17 mouse cellular contexts compared by ENCODE assay signal in the genomic region with DNA sequence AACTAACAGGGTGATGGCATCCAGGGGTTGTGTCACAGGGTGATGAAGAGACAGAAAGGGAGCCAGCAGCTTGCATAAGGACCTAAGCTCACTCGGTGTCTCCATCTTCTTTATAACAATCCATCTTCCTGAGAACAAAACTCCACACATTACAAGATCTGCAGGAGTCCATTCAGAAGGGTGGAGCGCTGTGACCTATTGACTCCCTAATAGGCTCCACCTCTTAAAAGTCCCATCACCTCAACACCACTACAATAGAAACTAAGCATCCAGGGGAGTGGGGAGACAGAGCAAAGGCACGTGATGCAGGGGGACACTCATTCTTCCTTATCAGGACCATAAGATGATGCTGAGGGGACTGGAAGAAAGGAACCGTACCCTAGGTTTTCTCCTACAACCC.
A peak's percentile ranks its signal among the peaks of the same experiment; 100 is the strongest.
DNase-seq lines count a peak whose midpoint lies in the region; ATAC-seq and TF ChIP-seq lines count a peak whose summit lies in the region.
"Had no signal": no experiment of that assay in that cellular context is flagged by ENCODE, and none has a peak within 500 bp of the region (broad histone marks: within the 10 kb centered on the region; RNA-seq: fewer than 3 reads in every experiment).

No protein-coding gene starts in this region.

- ATAC-seq in hindbrain, embryonic 13.5 days (ENCODE audit: low FRiP score), result no peak
- no peak for ATAC-seq in neural tube, embryonic 12.5 days (ENCODE audit: low FRiP score, low read depth)

- H3K27ac ChIP-seq in ES-E14 (ENCODE audit: insufficient read depth, low read depth, low read length, poor library complexity, severe bottlenecking), result peak overlapping the region; percentile 82
- H3K27ac ChIP-seq in hindbrain, embryonic 13.5 days, result peak overlapping the region; percentile 81
- H3K27ac ChIP-seq in neural tube, embryonic 12.5 days, result 0 out of 2 replicates have a peak overlapping the region, but pooled peaks have one; percentile 64
- H3K27ac ChIP-seq: kidney, embryonic 15.5 days had no signal

- no peaks in the 10 kb centered on the region for H3K9me3 ChIP-seq in ES-E14 (ENCODE audit: control insufficient read depth, insufficient read depth, low read depth, low read length)
- no peaks in the 10 kb centered on the region for H3K9me3 ChIP-seq in hindbrain, embryonic 13.5 days
- no peaks in the 10 kb centered on the region for H3K9me3 ChIP-seq in neural tube, embryonic 12.5 days
- H3K9me3 ChIP-seq: kidney, embryonic 15.5 days had no signal

- DNase-seq in heart, adult 11 months, result peak; percentile 49
- no peak for DNase-seq in heart, postnatal 4 days
- DNase-seq in ES-E14 (ENCODE audit: low read depth, low spot score), result no peak
- DNase-seq in gastrocnemius, postnatal 25 days, result no peak
- DNase-seq in kidney, postnatal 10 days, result no peak
- DNase-seq in urinary bladder, postnatal 25 days (ENCODE audit: low spot score), result no peak
- DNase-seq: adrenal gland, postnatal 25 days; B cell, adult 2 months; cerebellum, adult 9-10 months; heart, adult 18-20 months; liver; lung, adult 18-20 months; lung, postnatal 4 days; right cerebral cortex, postnatal 14 days had no signal

- no peak overlapping the region for H3K4me3 ChIP-seq in ES-E14 (ENCODE audit: insufficient read depth in 1 of 2, low read depth in 1 of 2, low read length in 2 of 2, poor library complexity in 1 of 2, severe bottlenecking in 1 of 2)
- H3K4me3 ChIP-seq in hindbrain, embryonic 13.5 days, result no peak overlapping the region
- no peak overlapping the region for H3K4me3 ChIP-seq in neural tube, embryonic 12.5 days
- H3K4me3 ChIP-seq: kidney, embryonic 15.5 days had no signal

- peaks cover 43% of the 10 kb centered on the region for H3K27me3 ChIP-seq in hindbrain, embryonic 13.5 days
- no peaks in the 10 kb centered on the region for H3K27me3 ChIP-seq in neural tube, embryonic 12.5 days (replicated peaks)

- no peak overlapping the region for H3K9ac ChIP-seq in ES-E14 (ENCODE audit: insufficient read depth, low read depth, low read length, poor library complexity, severe bottlenecking)
- H3K9ac ChIP-seq in hindbrain, embryonic 13.5 days, result no peak overlapping the region; the same call in 1 of the 2 replicates
- no peak overlapping the region for H3K9ac ChIP-seq in neural tube, embryonic 12.5 days
- H3K9ac ChIP-seq: kidney, embryonic 15.5 days had no signal

- in situ Hi-C loops in ES-E14 (cut with MboI; ENCODE audit: low sequenced_read_pairs in 2 of 2, unreplicated experiment in 2 of 2), result loop anchor here in 1 of 2 experiments (10.0 kb wide), 2 partner anchors 222 to 328 kb away; a partner anchor contains a TSS

- WGBS in hindbrain, embryonic 13.5 days, result 14% methylated on average over 4 of the region's 4 CpGs
- WGBS in neural tube, embryonic 12.5 days, result 10% methylated on average over 4 of the region's 4 CpGs

- H3K36me3 ChIP-seq in ES-E14 (ENCODE audit: control insufficient read depth, insufficient read depth, low read length, poor library complexity, severe bottlenecking), result no peaks in the 10 kb centered on the region
- H3K36me3 ChIP-seq in hindbrain, embryonic 13.5 days, result no peaks in the 10 kb centered on the region
- no peaks in the 10 kb centered on the region for H3K36me3 ChIP-seq in neural tube, embryonic 12.5 days
- H3K36me3 ChIP-seq: kidney, embryonic 15.5 days had no signal

- 0 out of 2 replicates have a peak overlapping the region, but pooled peaks have one; percentile 2 for H3K4me2 ChIP-seq in hindbrain, embryonic 13.5 days
- peak overlapping the region; percentile 45 for H3K4me2 ChIP-seq in neural tube, embryonic 12.5 days (replicated peaks)

- peaks cover 4 to 23% of the 10 kb centered on the region in 2 experiments for H3K4me1 ChIP-seq in ES-E14 (ENCODE audit: control insufficient read depth in 2 of 2, insufficient read depth in 2 of 2, low read length in 2 of 2, poor library complexity in 1 of 2)
- peaks cover 51% of the 10 kb centered on the region for H3K4me1 ChIP-seq in hindbrain, embryonic 13.5 days (replicated peaks)
- H3K4me1 ChIP-seq in neural tube, embryonic 12.5 days, result peaks cover 41% of the 10 kb centered on the region

TF ChIP-seq in ES-E14, 5 proteins besides CTCF, POLR2A, EP300 and RAD21:
- TF ChIP-seq MAFK (IDR thresholded peaks at IDR 0.05; ENCODE audit: insufficient read depth, low read depth, low read length) (no peak), ZC3H11A (IDR thresholded peaks at IDR 0.05; ENCODE audit: borderline replicate concordance, low read depth, low read length) (no peak), CHD2 (IDR thresholded peaks at IDR 0.05; ENCODE audit: low read depth, low read length) (no peak), ZNF384 (IDR thresholded peaks at IDR 0.05; ENCODE audit: low read depth, low read length) (no peak), HCFC1 (IDR thresholded peaks at IDR 0.05; ENCODE audit: borderline replicate concordance, insufficient read depth, low read length) (no peak)
